Mouse (Mus musculus) kidney, adult 2 months (tissue): Measurements from ENCODE around the gene Dock2.

Experiments used
- CTCF ChIP-seq: fragments of 200-500 bp; conservative IDR thresholded peaks from 2 replicates; pipeline ENCODE4 v1.5.1; 2011; ENCODE audit warnings: low read depth, mild to moderate bottlenecking, control low read depth, low read length, moderate library complexity, mixed read lengths; ENCODE audit not compliant: insufficient read depth, insufficient read length
- POLR2A ChIP-seq: fragments of 200-500 bp; IDR thresholded peaks from one replicate; pipeline ENCODE4 v1.6.1; 2011; ENCODE audit warnings: low read depth, low read length, control low read depth

DNA sequence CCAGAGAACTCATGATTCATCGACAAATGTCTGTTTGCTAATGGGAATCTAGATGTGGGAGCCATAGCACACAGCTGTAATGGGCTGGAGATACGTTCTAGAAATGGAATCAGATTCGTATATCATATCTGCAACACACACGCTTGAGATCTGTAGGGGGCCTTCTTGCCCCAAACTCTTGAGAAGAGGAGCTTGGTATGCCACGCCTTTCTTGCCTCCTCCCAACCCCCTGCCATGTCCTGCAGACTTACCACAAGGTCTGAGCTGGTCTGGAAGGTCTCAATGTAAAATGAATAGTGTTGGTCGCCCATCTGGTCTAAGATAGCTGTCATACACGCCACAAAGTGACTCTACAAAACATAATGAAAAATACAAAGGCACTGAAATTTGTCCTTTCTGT is 471.5 kb downstream of the Dock2 start:
- TF ChIP-seq CTCF (no peak), POLR2A (no peak)
